Mouse (Mus musculus): ENCODE results near the gene Noxred1.
"Not testable (repeated sequence)": the region's sequence is repeated elsewhere in the genome, so short reads cannot be mapped to it uniquely, and the experiment has no call there.

Gene Noxred1

DNA sequence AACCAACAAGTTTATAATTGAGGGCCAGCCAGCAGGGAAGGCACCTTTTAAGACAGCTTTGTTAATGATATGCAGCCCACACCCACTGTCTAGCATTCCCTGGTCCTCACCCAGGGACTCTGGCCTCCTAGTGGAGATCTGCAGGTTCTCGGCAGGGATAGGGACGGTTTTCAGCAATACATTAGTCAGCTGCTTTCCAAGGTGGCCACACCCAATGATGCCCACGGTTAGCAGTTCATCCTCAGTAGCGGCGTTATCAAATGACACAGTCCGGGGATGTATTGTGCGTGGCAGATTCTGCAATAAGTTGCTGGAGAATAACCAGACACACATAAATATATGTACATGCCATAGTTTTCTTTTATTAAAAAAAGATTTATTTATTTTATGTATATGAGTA is 11.7 kb downstream of the Noxred1 start:
- DNase-seq: no peak

DNA sequence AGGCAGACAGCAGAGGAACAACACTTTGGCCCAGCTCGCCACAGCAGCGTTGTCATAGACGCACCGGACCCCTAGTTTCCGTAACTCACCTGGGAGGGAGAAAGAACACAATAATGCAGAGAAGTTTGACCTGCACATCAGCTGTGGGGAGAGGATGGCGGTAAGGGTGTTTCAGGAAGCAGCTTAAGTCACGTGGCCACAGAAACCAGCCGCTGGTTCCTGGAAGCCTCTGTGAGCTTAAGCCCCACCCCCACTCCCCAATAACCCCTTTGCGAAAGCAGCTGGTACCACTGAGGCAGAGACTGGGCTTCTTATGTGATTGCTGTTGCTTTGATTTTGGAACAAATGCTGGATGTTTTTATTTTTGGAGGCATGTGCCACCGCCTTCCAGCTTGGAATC is 13.6 kb downstream of the Noxred1 start:
- DNase-seq: no peak

DNA sequence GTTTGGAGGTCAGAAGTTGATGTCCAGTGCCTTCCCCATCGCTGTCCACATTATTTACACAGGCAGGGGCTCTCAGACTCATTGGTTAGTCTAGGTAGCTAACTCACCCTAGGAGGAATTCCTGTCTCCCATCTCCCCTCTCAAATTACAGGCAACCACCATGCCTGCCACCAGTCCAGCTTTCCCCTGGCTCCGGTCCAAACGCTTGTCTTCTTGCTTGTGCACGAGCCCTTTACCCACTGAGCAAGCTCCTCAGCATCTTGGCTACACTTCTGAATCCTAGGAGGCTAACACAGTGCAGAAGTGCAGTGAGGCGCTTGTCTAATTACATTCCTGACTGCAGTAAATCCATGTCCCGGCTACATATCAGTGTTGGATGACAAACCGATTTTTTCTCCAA is 19.2 kb downstream of the Noxred1 start:
- DNase-seq: no peak

DNA sequence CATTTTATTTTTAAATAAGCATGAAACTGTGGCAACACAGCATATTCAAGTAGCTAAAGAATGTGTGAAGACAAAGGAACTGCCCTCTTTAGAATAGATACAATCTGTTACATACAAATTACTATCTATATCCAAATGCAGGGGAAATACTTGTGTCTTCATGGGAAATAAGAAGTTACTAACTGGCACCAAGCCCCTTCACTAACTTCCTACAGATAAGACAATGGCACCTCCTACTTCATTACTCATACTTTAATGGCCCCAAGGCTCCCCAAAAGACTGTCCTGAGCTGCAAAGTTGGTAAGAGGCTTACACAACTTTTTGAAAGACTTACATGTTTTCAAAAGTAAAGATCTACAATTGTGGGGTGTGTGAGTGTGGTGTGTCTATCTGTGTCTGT is 20.9 kb downstream of the Noxred1 start:
- no peak for DNase-seq

DNA sequence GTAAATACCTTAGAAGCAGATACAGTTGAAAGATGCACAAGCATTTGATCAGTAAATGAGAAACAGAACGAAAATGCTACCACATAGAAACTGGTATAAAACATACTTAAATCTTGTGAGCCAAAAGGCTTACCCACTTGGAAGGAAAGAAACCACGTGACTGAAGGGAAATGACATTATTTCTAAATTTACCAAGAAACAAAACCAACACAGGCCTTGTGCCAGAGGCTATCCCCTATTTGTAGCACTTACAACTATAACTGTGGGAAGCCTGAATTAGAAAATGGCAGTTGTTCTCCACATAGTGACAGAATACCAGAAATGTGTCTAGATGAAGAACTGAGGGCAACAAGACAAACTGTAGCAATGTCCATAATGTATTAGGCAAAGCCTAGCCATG is 22.5 kb downstream of the Noxred1 start:
- no peak for DNase-seq

DNA sequence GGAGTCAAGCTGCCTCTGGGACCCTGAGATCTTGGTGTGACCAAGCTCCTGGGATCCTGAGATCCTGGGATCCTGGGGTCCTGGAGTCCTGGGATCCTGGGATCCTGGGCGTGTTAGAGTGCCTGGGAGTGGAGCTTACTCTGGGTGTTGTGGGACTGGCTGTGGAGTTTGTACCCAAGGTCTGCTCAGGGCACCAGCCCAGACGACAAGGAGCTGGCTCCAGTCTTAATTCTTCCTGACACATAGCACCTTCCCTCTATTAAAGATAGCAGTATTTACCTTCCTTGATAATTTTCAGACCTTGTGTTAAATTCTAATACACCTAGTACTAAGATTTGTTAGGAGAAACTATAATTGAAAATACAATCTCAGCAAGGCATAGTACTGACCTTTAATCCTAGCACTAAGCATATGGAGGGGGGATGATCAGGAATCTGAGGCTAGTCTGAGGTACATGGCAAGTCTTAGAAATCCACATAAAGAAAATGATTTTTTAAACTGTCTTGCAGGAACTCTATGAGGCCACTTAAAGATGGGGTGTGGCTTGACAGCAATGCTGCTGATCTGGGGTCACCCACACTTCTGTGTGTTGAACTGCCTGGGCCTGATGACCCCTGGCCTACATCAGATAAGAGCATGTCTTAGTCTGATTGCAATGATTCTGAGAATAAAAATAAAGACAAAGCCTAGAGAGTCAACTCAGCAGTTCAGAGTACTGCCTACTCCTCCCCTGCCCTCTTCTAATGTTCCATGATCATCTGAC is 25.5 kb downstream of the Noxred1 start:
- DNase-seq: no peak

DNA sequence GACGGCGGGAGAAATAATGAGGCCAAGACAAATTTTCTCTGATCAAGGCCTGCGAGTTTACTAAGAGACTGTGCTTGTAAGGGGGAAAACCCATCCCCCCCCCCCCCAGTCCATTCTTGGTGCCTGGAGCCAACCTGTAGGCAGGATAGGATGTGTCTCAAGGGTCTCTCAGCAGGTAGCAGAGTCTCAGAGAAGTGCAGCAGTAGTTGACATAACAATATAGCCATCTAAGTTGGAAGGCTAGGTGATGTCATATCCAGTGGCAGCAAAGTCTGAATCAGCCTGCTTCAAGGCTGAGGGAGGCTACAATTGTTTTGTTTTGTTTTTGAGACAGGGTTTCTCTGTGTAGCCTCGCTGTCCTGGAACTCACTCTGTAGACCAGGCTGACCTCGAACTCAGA is 32.7 kb downstream of the Noxred1 start:
- DNase-seq: not testable (repeated sequence)

DNA sequence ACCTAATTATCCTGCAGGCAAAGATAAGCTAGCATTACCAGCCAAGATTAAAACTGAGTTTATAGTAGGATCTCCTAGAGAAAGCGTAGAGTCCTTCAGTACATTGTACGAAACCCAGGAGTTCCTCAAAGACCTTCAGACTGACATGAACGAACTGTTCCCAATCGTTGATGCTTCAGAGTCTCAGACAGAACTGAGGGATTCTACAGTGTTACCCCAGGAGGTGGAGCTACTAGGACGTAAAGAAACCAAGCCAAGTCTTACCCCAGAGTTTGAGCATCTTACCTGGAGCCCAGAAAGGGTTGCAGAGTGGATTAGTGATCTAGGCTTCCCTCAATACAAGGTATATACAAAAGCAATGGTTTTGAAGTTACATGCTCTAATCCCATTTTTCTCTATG is 36.8 kb downstream of the Noxred1 start:
- no peak for DNase-seq

DNA sequence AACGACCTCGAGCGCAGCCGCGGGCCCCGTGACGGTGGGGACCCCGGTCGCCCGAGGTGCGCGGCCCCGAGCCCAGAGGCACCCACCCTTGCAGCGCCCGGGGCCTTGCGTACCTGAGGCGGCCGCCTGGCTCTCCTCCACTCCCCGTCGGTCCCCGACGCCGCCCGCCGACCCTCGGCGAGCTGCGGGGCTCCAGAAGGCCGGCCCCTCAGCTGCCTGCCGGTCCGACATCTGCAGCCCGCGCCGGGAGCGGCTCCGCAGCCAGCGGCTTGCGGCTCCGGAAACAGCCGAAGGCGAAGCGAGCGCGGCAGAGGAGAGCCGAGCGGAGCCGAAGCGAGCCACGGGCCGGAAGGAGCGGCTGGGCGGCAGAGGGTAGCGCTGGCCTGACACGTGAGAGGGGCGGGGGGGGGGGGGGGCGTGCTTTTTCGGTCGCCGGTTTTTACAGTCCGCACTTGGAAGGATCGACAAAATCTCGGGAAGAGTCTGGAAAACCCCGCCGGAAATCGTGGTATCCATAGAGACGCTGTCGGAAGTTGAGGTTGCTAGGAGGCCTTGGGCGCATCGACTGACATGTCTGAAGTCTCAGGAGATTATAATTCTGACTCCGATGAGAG is 38.5 kb downstream of the Noxred1 start, which contains the start of gene Tmed8:
Tmed8 (minus strand) TSS at position 482 of the 614 bp plus-strand sequence.
- DNase-seq: peak; percentile 79

DNA sequence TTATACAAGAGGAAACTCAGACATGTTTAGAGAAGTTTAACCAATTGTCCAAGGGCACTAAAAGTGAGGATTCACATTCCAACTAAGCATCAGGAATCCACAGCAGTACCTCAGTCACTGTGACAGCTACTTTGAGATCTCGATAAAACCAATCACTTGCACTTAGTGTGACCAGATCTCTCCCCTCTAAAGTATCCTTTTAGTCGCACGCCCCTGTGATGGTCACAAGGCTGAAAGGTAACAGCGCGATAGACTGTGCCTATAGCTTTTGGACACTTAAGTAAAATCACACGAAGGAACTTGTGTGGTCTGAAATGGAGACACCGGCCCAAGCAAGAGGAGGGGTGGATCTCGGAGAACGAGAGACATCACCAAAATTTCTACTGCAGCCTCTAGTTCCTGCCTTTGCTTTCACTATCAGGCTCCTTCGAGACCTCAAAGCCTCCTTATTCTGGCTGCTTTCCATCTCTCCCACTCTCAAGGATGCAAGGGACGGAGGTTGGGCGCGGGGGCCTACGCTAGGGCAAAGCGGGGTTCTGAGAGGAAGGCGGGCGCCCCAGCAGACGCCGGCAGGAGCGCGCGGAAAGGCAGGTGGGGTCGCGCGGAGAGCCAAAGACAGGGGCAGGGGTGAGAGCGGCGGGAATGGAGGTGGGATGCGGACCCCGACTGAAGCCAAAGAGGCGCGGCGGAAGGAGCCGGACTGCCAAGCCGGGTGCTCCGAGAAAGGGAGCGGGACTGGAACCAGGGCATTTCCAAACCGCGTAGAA is 39.1 kb downstream of the Noxred1 start, which contains the start of gene Samd15:
Samd15 (plus strand) TSS at position 518 of the 767 bp plus-strand sequence.
- peak; percentile 18 for DNase-seq

DNA sequence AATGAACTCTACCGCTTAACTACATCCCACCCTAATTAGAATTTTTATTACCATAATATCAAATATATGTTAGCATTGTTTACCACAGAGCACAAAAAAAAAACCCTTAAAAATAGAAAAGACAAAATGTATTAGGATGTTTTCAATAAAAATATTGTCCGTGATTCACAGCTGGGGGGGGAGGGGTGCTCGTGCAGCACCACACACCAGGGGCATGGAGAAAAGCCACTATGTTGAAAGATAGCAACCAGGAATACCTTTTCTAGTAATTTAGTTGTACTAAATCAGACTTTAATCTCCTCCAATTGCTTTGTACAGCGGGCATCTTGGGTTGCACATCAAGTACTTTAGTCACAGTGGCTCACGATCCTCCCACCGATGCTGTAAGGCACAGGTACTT is 39.7 kb downstream of the Noxred1 start:
- no peak for DNase-seq

DNA sequence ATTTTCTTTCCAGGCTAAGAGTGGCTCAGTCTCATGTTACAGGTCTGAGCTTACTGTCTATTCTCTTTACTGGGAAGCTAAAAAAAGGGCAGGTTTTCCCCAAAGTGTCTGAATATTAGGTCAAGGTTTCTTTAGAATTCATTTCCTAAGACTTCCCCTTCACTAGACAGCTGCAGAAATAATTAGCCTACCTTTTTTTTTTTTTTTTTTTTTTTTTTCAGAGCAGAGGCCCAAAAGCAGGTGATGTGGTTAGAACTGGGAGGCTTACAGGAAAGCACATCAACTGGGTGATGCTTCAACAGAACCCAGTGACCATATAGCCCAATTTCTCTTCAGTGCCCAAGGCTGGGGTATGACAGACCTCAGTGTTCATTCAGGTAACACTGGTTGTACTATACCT is 42.2 kb downstream of the Noxred1 start:
- no peak for DNase-seq

DNA sequence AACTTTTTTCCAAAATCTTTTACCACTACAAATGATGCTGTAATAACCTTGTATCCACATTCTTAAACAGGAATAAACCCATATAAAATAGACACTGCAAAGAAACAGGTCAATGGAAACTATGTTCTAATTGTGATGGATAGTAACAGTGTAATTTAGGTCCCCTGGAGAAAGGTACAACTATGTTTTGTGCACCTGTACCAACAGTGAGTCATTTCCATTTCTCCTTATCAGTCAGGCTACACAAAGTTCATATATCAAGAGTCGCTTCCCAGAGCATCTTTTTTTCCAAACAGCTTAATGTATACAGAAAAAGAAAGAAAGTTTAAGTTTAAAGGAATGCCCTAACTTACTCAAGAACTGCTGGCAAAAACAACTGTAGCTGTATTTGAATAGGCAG is 43.5 kb downstream of the Noxred1 start:
- no peak for DNase-seq

DNA sequence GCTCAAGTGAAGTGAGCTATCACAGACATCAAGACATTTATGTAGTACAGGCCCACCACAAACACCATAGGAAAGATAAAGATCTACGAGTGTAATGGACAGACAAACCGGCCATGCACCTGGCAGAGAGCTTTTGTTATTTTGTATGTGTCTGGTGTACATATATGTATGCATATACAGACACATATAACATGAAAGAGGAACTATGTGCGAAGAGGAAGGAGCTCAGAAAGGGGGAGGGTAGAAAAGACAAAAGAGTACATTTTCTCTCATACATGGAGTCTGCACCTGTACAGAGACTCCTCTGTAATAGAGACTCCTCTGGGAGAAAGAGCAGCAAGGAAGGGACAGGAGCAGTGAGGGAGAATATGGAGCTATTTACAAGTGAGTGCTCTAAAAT is 45.5 kb downstream of the Noxred1 start:
- DNase-seq: no peak

DNA sequence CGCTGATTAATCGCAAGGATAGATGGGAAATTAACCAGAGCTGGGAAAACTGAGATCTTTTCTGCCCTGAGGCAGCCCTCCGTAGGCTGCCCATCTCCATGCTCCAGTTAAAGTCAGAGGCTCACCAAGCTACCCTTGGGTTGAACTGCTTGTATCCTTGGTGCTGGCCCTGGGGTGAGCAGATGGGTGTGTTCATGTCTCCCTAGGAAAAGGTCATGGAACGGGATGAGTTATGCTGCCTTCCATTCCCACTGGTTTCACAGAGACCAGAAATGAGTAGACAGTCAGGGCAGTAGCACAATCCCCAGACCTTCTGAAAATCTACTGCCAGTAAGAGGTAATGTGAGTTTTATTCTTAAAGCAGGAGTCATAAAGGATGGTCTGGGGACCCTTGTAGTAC is 60.9 kb downstream of the Noxred1 start:
- no peak for DNase-seq

DNA sequence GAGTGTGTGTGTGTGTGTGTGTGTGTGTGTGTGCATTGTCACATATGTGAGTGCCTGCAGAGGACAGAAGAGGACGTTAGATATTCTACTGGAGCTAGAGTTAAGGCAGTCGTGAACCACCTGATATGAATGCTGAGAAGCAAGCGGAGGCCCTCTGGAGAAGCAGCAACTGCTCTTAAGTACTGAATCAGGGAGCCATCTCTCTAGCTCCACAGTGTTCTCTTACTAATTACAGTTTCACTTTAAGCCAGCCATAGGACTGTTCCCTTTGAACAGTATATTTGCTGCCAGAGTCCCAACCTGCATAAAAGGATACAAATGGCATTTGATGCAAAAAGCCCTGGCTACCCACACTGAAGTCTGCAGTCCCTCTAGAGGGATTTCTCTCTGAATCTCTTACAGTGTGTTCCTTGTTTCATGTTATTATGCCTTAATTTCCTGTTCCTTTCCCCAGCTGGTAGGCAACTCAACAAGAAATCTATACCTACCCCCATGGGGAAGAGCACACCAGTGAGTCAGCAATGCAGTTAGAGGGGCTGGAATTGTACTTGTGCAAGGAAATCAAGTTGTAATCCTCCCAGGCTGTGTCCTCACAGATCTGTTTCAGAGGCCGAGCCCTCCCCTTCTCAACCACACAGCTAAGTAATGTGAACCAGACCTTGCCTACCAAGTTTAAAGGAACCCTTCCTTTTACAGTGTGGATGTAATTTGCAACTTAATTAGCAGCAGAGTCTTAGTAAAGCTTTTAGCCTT is 63.2 kb downstream of the Noxred1 start:
- DNase-seq: no peak

Measured in layer of hippocampus, adult 9-11 months (tissue).